Mouse (Mus musculus): Measurements from ENCODE around the gene Hmgcs1. TPM values are rescaled to one million over a fixed set of nuclear protein-coding genes. Genes with fewer than 3 reads are reported as not detected.

The Hmgcs1 gene
- polyA plus RNA-seq, 1 experiment from 2014 or later: 141 TPM

Other genes with a start within 250 kb of the Hmgcs1 start
- gene 4833420G17Rik, start 227.6 kb upstream of the Hmgcs1 start, polyA plus RNA-seq (2016; fragmentation: Nextera tagmentation; extraction: Ambion mirVana): 38.8 and 40.7 TPM in 2 replicates
- 0.96 and 1.3 TPM in 2 replicates for gene Tmem267, start 202.3 kb upstream of the Hmgcs1 start, polyA plus RNA-seq (2016; fragmentation: Nextera tagmentation; extraction: Ambion mirVana)
- gene 3110070M22Rik, start 202.0 kb upstream of the Hmgcs1 start, polyA plus RNA-seq (2016; fragmentation: Nextera tagmentation; extraction: Ambion mirVana): 0.95 and 1.2 TPM in 2 replicates
- 0.04 TPM in 1 of 2 replicates, not detected in the other for gene Ccl28, start 66.6 kb upstream of the Hmgcs1 start, polyA plus RNA-seq (2016; fragmentation: Nextera tagmentation; extraction: Ambion mirVana)
- gene Nim1k, start 65.5 kb downstream of the Hmgcs1 start, polyA plus RNA-seq (2016; fragmentation: Nextera tagmentation; extraction: Ambion mirVana): 0.43 and 0.57 TPM in 2 replicates
- gene Zfp131, start 100.5 kb downstream of the Hmgcs1 start, polyA plus RNA-seq (2016; fragmentation: Nextera tagmentation; extraction: Ambion mirVana): 23.5 and 29.8 TPM in 2 replicates
- not detected in 2 replicates for gene AF067063, start 139.8 kb downstream of the Hmgcs1 start, polyA plus RNA-seq (2016; fragmentation: Nextera tagmentation; extraction: Ambion mirVana)
- gene D13Ertd608e, start 145.6 kb downstream of the Hmgcs1 start, polyA plus RNA-seq (2016; fragmentation: Nextera tagmentation; extraction: Ambion mirVana): not detected in 2 replicates
- gene Tcstv1, start 204.4 kb downstream of the Hmgcs1 start, polyA plus RNA-seq (2016; fragmentation: Nextera tagmentation; extraction: Ambion mirVana): not detected in 2 replicates
- gene Gm21761, start 238.9 kb downstream of the Hmgcs1 start, polyA plus RNA-seq (2016; fragmentation: Nextera tagmentation; extraction: Ambion mirVana): not detected in 2 replicates